24 mouse cellular contexts compared by ENCODE assay signal in the genomic region with DNA sequence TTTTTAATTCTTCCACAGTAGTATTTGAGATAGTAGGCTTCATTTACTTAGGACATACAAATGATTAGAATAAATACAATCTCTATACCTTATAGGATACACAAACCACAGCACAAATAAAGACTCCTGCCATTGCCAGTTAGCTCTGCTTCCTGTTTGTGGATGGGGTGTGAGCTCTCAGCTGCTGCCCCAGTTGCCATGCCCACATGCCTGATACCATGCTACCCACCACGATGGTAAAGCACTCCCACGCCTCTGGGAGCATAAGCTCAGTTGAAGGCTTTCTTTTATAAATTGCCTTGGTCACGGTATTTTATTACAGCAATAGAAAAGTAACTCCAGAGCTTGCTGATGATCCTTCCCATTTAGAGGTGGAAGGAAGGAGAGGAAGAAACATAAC.
A peak's percentile ranks its signal among the peaks of the same experiment; 100 is the strongest.
DNase-seq lines count a peak whose midpoint lies in the region; ATAC-seq and TF ChIP-seq lines count a peak whose summit lies in the region.
"Had no signal": no experiment of that assay in that cellular context is flagged by ENCODE, and none has a peak within 500 bp of the region (broad histone marks: within the 10 kb centered on the region; RNA-seq: fewer than 3 reads in every experiment).

No protein-coding gene starts in this region.

- H3K4me1 ChIP-seq in kidney, postnatal 0 days (replicated peaks; ENCODE audit: insufficient read depth, low read length), result no peaks in the 10 kb centered on the region
- H3K4me1 ChIP-seq in midbrain, embryonic 12.5 days, result no peaks in the 10 kb centered on the region
- H3K4me1 ChIP-seq in midbrain, embryonic 15.5 days, result no peaks in the 10 kb centered on the region
- H3K4me1 ChIP-seq: embryonic facial prominence, embryonic 10.5 days; embryonic facial prominence, embryonic 12.5 days; forebrain, embryonic 15.5 days had no signal

- no peak for TF ChIP-seq CTCF in kidney, postnatal 0 days (IDR thresholded peaks at IDR 0.05; ENCODE audit: low read depth)
- no peak for TF ChIP-seq CTCF in layer of hippocampus, adult 2 months (conservative IDR thresholded peaks at IDR 0.05)
- TF ChIP-seq CTCF in brain, embryonic 14.5 days (IDR thresholded peaks at IDR 0.05; ENCODE audit: borderline replicate concordance, extremely low read depth, insufficient read depth, insufficient read length), result no peak

- DNase-seq in kidney, postnatal 0 days (ENCODE audit: low spot score), result peak; percentile 33
- DNase-seq in kidney, adult 11 months, result no peak
- peak; percentile 1 to 11 for DNase-seq in layer of hippocampus, adult 2 months (ENCODE audit: low spot score in 2 of 2)
- no peak for DNase-seq in layer of hippocampus, postnatal 14 days (ENCODE audit: low spot score in 2 of 2)
- peak; percentile 4 for DNase-seq in brain, embryonic 14.5 days (ENCODE audit: low read depth)
- DNase-seq in MN1 (ENCODE audit: low spot score), result no peak
- DNase-seq: adrenal gland, adult 2 months; adrenal gland, postnatal 10 days; adrenal gland, postnatal 25 days; B cell, adult 2 months; cerebellum, adult 11-12 months; cerebellum, adult 2 months; cerebellum, adult 9-10 months; cerebellum, postnatal 10 days; cerebellum, postnatal 25 days had no signal

- H3K4me2 ChIP-seq in kidney, postnatal 0 days (ENCODE audit: low read length), result no peak overlapping the region
- H3K4me2 ChIP-seq in midbrain, embryonic 12.5 days (replicated peaks), result no peak overlapping the region
- no peak overlapping the region for H3K4me2 ChIP-seq in midbrain, embryonic 15.5 days
- H3K4me2 ChIP-seq: embryonic facial prominence, embryonic 12.5 days; forebrain, embryonic 13.5 days; forebrain, embryonic 15.5 days had no signal

- H3K4me3 ChIP-seq in kidney, postnatal 0 days (replicated peaks; ENCODE audit: low read depth, low read length), result no peak overlapping the region
- no peak overlapping the region for H3K4me3 ChIP-seq in layer of hippocampus, adult 2 months
- H3K4me3 ChIP-seq in midbrain, embryonic 12.5 days, result no peak overlapping the region
- no peak overlapping the region for H3K4me3 ChIP-seq in midbrain, embryonic 15.5 days
- H3K4me3 ChIP-seq: embryonic facial prominence, embryonic 10.5 days; embryonic facial prominence, embryonic 12.5 days; forebrain, embryonic 13.5 days; forebrain, embryonic 15.5 days had no signal

- 26% methylated on average over 3 of the region's 3 CpGs for WGBS in kidney, postnatal 0 days
- 55% methylated on average over 3 of the region's 3 CpGs for WGBS in midbrain, embryonic 12.5 days
- 42% methylated on average over 3 of the region's 3 CpGs for WGBS in midbrain, embryonic 15.5 days

- H3K36me3 ChIP-seq in kidney, postnatal 0 days (ENCODE audit: insufficient read depth, low read length), result no peaks in the 10 kb centered on the region
- H3K36me3 ChIP-seq in midbrain, embryonic 12.5 days, result no peaks in the 10 kb centered on the region
- no peaks in the 10 kb centered on the region for H3K36me3 ChIP-seq in midbrain, embryonic 15.5 days (replicated peaks)
- H3K36me3 ChIP-seq: embryonic facial prominence, embryonic 10.5 days; embryonic facial prominence, embryonic 12.5 days; forebrain, embryonic 15.5 days; G1E had no signal

- no peaks in the 10 kb centered on the region for H3K9me3 ChIP-seq in kidney, postnatal 0 days (replicated peaks; ENCODE audit: low read length)
- no peaks in the 10 kb centered on the region for H3K9me3 ChIP-seq in midbrain, embryonic 12.5 days
- H3K9me3 ChIP-seq in midbrain, embryonic 15.5 days, result no peaks in the 10 kb centered on the region
- H3K9me3 ChIP-seq: embryonic facial prominence, embryonic 10.5 days; embryonic facial prominence, embryonic 12.5 days; forebrain, embryonic 13.5 days; forebrain, embryonic 15.5 days had no signal

- H3K27me3 ChIP-seq in kidney, postnatal 0 days (ENCODE audit: insufficient read depth, low read length), result no peaks in the 10 kb centered on the region
- no peaks in the 10 kb centered on the region for H3K27me3 ChIP-seq in midbrain, embryonic 12.5 days
- no peaks in the 10 kb centered on the region for H3K27me3 ChIP-seq in midbrain, embryonic 15.5 days (replicated peaks)
- H3K27me3 ChIP-seq: CH12.LX; embryonic facial prominence, embryonic 12.5 days; forebrain, embryonic 13.5 days; forebrain, embryonic 15.5 days had no signal

- TF ChIP-seq POLR2A in brain, embryonic 14.5 days (IDR thresholded peaks at IDR 0.05; ENCODE audit: borderline replicate concordance, extremely low read depth, insufficient read depth, insufficient read length, poor library complexity, severe bottlenecking), result no peak

- no peak overlapping the region for H3K27ac ChIP-seq in kidney, postnatal 0 days
- H3K27ac ChIP-seq in layer of hippocampus, adult 2 months, result no peak overlapping the region
- H3K27ac ChIP-seq in midbrain, embryonic 12.5 days (replicated peaks), result no peak overlapping the region
- no peak overlapping the region for H3K27ac ChIP-seq in midbrain, embryonic 15.5 days
- H3K27ac ChIP-seq: embryonic facial prominence, embryonic 10.5 days; embryonic facial prominence, embryonic 12.5 days; forebrain, embryonic 13.5 days; forebrain, embryonic 15.5 days had no signal

- no peak overlapping the region for H3K9ac ChIP-seq in kidney, postnatal 0 days (ENCODE audit: low read depth, low read length)
- H3K9ac ChIP-seq in midbrain, embryonic 12.5 days (replicated peaks), result no peak overlapping the region
- no peak overlapping the region for H3K9ac ChIP-seq in midbrain, embryonic 15.5 days
- H3K9ac ChIP-seq: embryonic facial prominence, embryonic 12.5 days; forebrain, embryonic 13.5 days; forebrain, embryonic 15.5 days had no signal

- no peak for ATAC-seq in kidney, postnatal 0 days (replicated peaks; ENCODE audit: low FRiP score, low read depth)
- peak; percentile 41; the same call in 1 of the 2 replicates for ATAC-seq in midbrain, embryonic 12.5 days (ENCODE audit: low FRiP score, low read depth)
- ATAC-seq in midbrain, embryonic 15.5 days (replicated peaks), result no peak
- ATAC-seq: CD4-positive, CD25-positive, alpha-beta regulatory T cell, adult 4 months; forebrain, embryonic 13.5 days; forebrain, embryonic 15.5 days had no signal

Comparison
In these comparisons a context has a peak if more than half of its experiments do, and no peak if none do; other contexts are left out.
1. DNase-seq: peak in kidney, postnatal 0 days (single experiment), layer of hippocampus, adult 2 months (2 of 2) and brain, embryonic 14.5 days (single experiment); none in kidney, adult 11 months (single experiment), layer of hippocampus, postnatal 14 days (0 of 2) and MN1 (single experiment).